Mouse (Mus musculus) liver, adult 2 months (tissue): ENCODE data around the gene Sdhaf1.

Source experiments
- CTCF ChIP-seq: fragments of 200-500 bp; IDR thresholded peaks from 2 replicates; pipeline ENCODE4 v1.5.1; 2011; ENCODE audit warnings: low read depth, low read length, control low read depth
- POLR2A ChIP-seq: fragments of 200-500 bp; IDR thresholded peaks from 2 replicates; pipeline ENCODE4 v1.6.1; 2011; ENCODE audit warnings: low read length, control low read depth; ENCODE audit not compliant: insufficient read depth; ENCODE audit errors: extremely low read depth

DNA sequence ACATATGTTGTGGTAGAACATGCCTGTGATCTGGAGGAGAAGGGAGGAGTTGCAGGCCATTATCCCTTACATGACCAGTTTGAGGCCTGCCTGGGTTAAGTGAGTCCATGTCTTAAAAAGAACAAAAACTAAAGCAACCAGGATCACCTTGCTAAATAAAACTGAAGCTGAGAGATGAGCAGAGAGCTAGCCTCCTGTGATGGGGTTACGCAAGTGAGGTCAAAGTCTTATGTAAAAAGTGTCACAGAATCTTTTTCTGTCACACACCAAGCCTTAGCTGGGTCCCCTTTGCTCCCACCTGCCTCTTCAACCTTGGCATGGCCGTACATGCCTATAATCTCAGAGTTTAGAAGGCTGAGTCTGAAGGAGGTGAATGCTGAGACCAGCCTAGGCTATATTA, 2.7 kb downstream of the Sdhaf1 start:
- TF ChIP-seq CTCF (no peak), POLR2A (no peak)
